Mouse (Mus musculus): ENCODE measurements around the gene Ank2.

Gene Ank2

DNA sequence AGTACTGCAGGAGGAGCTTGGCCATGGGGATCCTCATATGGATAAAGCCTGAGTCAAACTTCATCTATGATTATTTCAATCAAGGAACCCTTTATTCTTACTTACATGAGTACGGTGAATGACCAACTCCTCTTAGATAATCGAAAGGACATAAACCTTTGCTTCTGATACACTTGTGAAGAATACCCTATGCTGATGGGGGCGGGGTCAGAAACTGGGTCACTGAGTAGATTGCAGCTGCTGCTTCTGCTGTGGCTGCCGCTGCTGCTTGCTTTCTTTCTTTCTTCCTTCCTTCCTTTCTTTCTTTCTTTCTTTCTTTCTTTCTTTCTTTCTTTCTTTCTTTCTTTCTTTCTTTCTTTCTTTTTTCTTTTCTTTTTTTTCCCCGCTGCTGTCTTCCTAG, 263.9 kb downstream of the Ank2 start:
- no peak for TF ChIP-seq GATA4 (IDR thresholded peaks at IDR 0.05; ENCODE audit: insufficient replicate concordance, low read length)

GRCm38 (mm10) chr3:127225799-127226730, 273.1 kb downstream of the Ank2 start:
- TF ChIP-seq GATA4 (IDR thresholded peaks at IDR 0.05; ENCODE audit: insufficient replicate concordance, low read length): no peak

DNA sequence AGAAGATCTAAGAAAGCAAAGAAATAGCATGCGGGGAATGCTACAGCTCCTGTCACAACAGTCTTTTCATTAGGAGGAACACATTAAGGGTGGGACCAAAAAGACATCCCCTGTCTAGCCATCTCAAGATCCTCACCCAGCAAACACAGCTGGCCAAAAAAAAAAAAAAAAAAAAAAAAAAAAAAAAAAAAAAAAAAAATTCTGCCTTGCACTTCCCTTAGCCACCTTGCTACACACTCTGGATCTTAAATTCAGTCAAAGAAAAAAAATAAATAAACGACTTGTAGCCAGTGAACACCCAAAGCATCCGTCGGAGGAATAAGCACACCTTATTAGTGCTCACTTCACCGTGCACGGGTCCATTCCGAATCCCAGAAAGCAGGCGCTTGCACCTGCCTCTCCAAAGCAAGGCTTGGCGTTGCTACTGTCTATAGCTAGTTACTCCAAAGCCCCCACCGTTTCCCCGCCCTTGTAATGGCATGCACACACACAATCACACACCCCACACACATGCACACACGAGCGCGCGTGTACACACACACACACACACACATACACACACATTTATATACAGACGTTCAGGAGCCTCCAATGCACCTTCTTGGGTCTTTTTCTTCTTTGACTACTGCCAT, 273.9 kb downstream of the Ank2 start:
- TF ChIP-seq GATA4 (IDR thresholded peaks at IDR 0.05; ENCODE audit: insufficient replicate concordance, low read length): no peak

DNA sequence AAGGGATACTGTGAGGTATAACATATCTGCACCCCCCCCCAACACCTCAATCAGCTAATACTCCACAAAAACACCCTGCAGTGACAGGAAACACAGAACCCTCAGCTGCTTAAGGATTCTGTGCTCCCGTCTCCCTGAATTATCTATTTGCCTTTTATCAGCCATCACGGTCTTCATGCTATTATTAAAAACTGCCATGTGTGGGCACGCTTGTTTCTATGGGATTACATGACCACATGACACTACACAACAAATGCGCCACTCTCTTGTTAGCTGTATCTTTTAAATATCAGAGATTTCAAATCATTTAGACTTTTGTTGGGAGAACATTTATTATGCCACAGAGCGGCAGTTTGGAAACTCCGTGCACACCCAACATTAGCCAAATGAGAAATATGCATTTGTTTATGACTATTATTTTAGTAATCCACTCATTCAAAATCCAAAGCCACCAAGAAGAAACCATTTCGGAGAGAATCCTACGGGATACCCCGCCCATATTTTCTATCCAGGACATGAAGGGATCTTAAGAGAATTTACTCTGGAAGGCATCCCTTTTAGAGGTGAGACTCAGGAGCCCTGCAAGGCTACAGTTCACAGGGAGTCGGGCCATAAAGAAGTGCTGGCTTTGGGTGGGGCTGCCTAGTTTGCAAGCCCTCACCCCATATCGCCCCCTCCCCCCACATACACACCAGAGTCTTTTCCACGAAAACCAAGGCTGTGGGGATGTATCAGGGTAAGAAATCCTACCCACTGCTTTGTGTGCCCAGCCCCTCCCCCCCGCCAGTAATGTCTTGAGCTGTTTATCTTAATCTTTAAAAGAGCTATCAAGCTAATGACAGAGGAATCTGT, 274.6 kb downstream of the Ank2 start:
- no peak for TF ChIP-seq GATA4 (IDR thresholded peaks at IDR 0.05; ENCODE audit: insufficient replicate concordance, low read length)

DNA sequence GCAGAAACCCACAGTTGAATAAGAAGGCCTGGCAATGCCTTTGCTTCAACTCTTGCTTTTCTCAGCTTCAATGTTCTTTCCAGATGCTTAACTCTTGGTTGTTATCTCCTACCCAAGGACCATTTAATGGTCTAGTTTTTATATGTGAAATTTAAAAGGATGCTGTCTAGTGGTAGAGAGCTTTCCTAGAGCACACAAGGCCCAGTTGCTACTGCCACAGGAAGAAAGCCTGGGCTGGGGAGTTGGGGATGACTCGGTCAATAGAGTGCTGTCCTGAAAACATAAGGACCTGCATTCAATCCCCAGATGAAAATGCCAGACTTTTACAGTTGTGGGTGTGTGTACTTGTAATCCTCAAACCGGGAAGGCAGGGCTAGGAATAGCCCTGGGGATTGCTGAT, 277.1 kb downstream of the Ank2 start:
- TF ChIP-seq GATA4 (IDR thresholded peaks at IDR 0.05; ENCODE audit: insufficient replicate concordance, low read length): no peak

DNA sequence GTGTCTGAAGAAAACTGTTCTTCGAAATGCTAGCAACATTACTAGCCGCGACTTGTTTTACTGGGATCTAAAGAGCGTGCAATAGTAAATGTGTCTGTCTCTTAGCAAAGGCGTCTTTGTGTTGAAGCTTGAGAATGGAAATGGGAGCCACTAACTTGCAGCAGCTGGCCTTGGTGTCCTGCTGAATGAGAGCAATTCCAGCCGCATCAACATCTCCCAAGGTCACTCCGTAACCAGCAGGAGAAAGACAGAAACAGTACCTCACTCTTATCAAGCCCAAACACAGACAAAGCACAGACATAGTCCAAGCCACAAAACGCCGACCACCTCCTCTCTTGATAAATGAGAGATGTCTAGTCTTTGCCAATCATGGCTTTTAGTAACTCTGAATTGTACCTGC, 278.3 kb downstream of the Ank2 start:
- TF ChIP-seq GATA4 (IDR thresholded peaks at IDR 0.05; ENCODE audit: insufficient replicate concordance, low read length): no peak

- no peak for TF ChIP-seq GATA4 (IDR thresholded peaks at IDR 0.05; ENCODE audit: insufficient replicate concordance, low read length)
Measured at GRCm38 (mm10) chr3:127213534-127213933, 285.6 kb downstream of the Ank2 start.

- no peak for TF ChIP-seq GATA4 (IDR thresholded peaks at IDR 0.05; ENCODE audit: insufficient replicate concordance, low read length)
Measured at GRCm38 (mm10) chr3:127211119-127211518, 288.0 kb downstream of the Ank2 start.

DNA sequence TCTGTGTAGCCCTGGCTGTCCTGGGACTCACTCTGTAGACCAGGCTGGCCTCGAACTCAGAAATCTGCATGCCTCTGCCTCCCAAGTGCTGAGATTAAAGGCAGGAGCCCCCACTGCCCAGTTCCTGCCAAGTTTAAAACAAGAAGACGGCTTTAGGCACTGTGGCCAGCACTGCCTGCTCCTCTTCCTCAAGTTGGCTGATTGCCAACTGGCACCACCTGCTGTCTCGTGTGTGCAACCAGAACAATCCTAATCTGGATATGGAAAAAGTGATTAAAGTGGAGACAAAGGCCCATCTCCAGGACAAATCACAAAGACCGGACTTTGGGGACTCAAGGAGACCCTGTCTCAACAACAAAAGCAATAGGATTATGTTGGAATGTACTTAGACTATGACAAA, 288.6 kb downstream of the Ank2 start:
- TF ChIP-seq GATA4 (IDR thresholded peaks at IDR 0.05; ENCODE audit: insufficient replicate concordance, low read length): no peak

DNA sequence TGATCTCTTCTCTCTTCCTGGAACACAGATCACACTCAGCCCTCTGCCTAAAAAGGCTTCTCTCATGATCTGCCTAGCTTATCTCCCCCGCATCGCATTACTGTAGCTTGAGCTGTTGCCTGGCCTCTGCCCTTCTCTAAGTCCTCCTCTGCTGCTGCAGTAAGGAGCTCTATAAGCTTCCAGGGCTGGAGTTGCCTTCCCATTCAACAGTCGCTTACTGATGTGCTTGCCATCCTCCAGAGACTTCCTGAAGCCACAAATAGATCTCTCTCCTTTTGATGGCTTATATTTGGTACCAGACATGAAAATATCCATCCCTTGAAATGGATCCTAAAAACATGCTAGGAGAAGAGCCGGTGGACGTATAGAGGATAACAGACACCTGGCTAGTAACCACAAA, 290.3 kb downstream of the Ank2 start:
- TF ChIP-seq GATA4 (IDR thresholded peaks at IDR 0.05; ENCODE audit: insufficient replicate concordance, low read length): no peak

- TF ChIP-seq GATA4 (IDR thresholded peaks at IDR 0.05; ENCODE audit: insufficient replicate concordance, low read length): no peak
Measured at GRCm38 (mm10) chr3:127205883-127206434, 293.2 kb downstream of the Ank2 start.

- no peak for TF ChIP-seq GATA4 (IDR thresholded peaks at IDR 0.05; ENCODE audit: insufficient replicate concordance, low read length)
Measured at GRCm38 (mm10) chr3:127202484-127203115, 296.6 kb downstream of the Ank2 start.

DNA sequence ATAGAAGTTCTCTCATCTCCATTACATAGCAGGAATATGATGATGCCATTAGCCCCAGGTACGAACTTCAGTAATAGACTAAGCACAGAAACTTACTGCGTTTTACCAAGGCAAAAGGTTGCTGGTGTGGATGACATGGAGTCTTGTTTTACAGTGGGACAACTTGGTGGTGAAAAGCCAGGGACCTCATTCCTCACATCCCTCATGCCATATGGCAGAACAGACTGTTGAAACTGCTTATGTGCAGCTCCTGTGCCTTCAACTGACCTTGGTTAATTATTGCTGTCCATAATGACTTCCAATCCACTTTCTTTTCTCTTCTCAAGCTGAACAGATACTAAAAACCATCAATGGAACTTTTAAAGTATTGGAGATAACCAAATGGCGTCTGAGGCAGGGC, 298.4 kb downstream of the Ank2 start:
- no peak for TF ChIP-seq GATA4 (IDR thresholded peaks at IDR 0.05; ENCODE audit: insufficient replicate concordance, low read length)

DNA sequence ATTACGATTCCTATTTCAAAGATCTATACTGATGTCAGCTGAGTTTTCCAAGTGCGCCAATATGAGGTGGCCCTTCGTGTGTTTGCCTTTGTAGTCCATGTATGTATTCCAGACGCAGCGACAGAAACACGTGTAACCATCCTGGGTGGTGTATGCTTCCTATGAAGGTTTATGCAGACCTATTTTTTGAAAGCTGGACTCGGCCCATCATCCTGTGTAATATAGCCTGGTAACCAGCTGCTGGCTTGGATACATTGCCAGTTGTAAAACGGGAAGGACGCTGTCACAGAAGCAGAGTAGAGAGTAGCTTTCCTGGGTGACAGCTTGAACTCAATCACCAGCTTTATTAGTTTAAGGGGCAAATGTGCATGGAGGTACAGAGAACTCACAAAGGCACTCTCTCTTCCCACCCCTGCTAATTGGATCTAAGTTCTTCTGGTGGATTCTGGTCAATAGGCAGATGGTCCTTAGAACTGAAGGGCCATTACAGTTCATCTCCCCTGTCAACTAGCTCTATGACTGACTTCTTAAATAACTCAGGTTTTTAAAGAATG, 300.0 kb downstream of the Ank2 start:
- no peak for TF ChIP-seq GATA4 (IDR thresholded peaks at IDR 0.05; ENCODE audit: insufficient replicate concordance, low read length)

Measured in liver, adult (tissue).